Mouse (Mus musculus) lung, embryonic 15.5 days (tissue): ENCODE measurements around the gene Lfng. TPM values are rescaled to one million over a fixed set of nuclear protein-coding genes. Genes with fewer than 3 reads are reported as not detected.
A peak's percentile ranks its signal among the peaks of the same experiment; 100 is the strongest.

Experiments used
- ATAC-seq: fragments of 200-750 bp; cut with Nextera tagmentation; 2 replicates; pipeline ENCODE4 v1.8.0; 2017; ENCODE audit warnings: moderate number of reproducible peaks, borderline replicate concordance; ENCODE audit not compliant: low FRiP score, low TSS enrichment; ENCODE audit errors: extremely low read depth
- H3K27ac ChIP-seq: fragments of 300-500 bp; sonication (generic); 2 replicates; pipeline ENCODE4 v1.5.1; 2015; ENCODE audit warnings: moderate library complexity, mild to moderate bottlenecking, inconsistent platforms
- H3K27me3 ChIP-seq: fragments of 300-500 bp; sonication (generic); 2 replicates; pipeline ENCODE4 v1.6.1; 2015; ENCODE audit warnings: inconsistent platforms
- H3K36me3 ChIP-seq: fragments of 300-500 bp; sonication (generic); 2 replicates; pipeline ENCODE4 v1.6.1; 2015; ENCODE audit warnings: inconsistent platforms
- H3K4me1 ChIP-seq: fragments of 300-500 bp; sonication (generic); 2 replicates; pipeline ENCODE4 v1.6.1; 2015; ENCODE audit warnings: inconsistent platforms
- H3K4me2 ChIP-seq: fragments of 300-500 bp; sonication (generic); 2 replicates; pipeline ENCODE4 v1.6.1; 2015; ENCODE audit warnings: inconsistent platforms, mild to moderate bottlenecking, moderate library complexity
- H3K4me3 ChIP-seq: fragments of 300-500 bp; sonication (generic); 2 replicates; pipeline ENCODE4 v1.5.1; 2015; ENCODE audit warnings: mild to moderate bottlenecking, inconsistent platforms
- H3K9ac ChIP-seq: fragments of 300-500 bp; sonication (generic); 2 replicates; pipeline ENCODE4 v1.6.1; 2015; ENCODE audit warnings: inconsistent platforms
- H3K9me3 ChIP-seq: fragments of 300-500 bp; sonication (generic); 2 replicates; pipeline ENCODE4 v1.6.1; 2016; ENCODE audit warnings: inconsistent platforms
- WGBS: fragments of 180-500 bp; shearing (Covaris S2); methylation state at CpG from one replicate; pipeline ENCODE4 v1.1.7; 2015; 5-methylcytosine and 5-hydroxymethylcytosine counted together
- polyA plus RNA-seq: library from polyadenylated mRNA; unstranded; fragments of >200 nt; fragmentation: Nextera tagmentation; extraction: Ambion mirVana; gene quantifications from 2 replicates; pipeline ENCODE4 v1.2.1, GENCODE M21; 2015

Lfng gene
- polyA plus RNA-seq: 22.5 and 27.8 TPM in 2 replicates

DNA sequence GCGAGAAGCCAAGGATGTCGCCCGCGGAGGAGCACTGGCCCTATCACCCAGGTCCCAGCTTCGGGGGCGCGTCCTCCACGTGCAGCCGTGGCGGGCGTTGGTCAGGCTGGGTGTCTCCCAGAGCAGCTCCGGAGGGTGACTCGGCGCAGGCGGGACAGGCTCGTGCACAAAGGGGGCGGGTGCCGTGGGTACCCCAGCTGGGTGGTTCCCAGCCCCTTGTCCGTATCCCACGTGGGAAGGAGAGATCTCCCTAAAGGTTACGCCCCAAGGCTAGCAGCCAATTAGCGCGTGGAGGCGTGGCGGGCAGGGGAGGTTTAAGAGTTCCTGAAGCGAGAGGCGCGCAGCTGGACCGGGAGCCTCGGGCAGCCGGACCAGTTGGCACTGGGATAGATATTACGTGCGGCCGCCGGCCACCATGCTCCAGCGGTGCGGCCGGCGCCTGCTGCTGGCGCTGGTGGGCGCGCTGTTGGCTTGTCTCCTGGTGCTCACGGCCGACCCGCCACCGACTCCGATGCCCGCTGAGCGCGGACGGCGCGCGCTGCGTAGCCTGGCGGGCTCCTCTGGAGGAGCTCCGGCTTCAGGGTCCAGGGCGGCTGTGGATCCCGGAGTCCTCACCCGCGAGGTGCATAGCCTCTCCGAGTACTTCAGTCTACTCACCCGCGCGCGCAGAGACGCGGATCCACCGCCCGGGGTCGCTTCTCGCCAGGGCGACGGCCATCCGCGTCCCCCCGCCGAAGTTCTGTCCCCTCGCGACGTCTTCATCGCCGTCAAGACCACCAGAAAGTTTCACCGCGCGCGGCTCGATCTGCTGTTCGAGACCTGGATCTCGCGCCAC lies at the start of gene Lfng:
Gene Lfng, plus strand, starts transcription at position 320 of the 835 bp plus-strand sequence.
- whole genome bisulfite sequencing: under 1% methylated on average over 89 of the region's 91 CpGs
- peaks cover 63% of the 10 kb centered on the region for H3K4me1 ChIP-seq
- peaks cover 36% of the 10 kb centered on the region for H3K27me3 ChIP-seq
- peak within 1 kb of the TSS; percentile 77 for H3K9ac ChIP-seq
- peak; percentile 50 for ATAC-seq
- H3K9me3 ChIP-seq: no peaks in the 10 kb centered on the region
- peak within 1 kb of the TSS; percentile 68 for H3K4me3 ChIP-seq
- no peaks in the 10 kb centered on the region for H3K36me3 ChIP-seq
- H3K27ac ChIP-seq: peak within 1 kb of the TSS; percentile 99
- H3K4me2 ChIP-seq: peak within 1 kb of the TSS; percentile 91

GRCm38 (mm10) chr5:140562601-140563000 lies 44.5 kb upstream of the Lfng start:
- WGBS: 68% methylated on average over 9 of the region's 9 CpGs
- H3K36me3 ChIP-seq: no peaks in the 10 kb centered on the region
- ATAC-seq: no peak

DNA sequence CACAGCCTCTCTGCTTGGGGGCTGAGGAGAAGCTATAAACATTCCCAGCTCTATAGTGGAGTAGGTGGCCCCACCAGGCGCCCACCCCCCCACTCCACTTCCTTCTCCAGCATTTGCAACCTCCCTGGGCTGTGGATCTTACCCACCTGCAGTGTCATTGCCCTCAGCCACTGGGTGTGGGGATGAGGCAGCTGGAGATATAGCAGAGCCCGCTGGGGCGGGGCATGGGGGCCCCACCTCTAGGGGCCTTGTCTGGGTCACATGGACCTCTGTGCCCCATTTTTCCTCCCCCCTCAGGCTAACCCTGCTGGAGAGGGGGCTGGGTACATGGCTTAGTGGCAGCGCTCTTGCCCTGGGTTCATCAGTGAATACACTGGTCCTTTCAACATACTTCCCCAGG lies 42.2 kb upstream of the Lfng start, which contains the start of gene Grifin:
Gene Grifin, minus strand, starts transcription at position 176 of the 400 bp plus-strand sequence.
- H3K4me2 ChIP-seq: no peak within 1 kb of the TSS
- WGBS: 76% methylated on average over 4 of the region's 4 CpGs
- no peak within 1 kb of the TSS for H3K4me3 ChIP-seq
- no peak within 1 kb of the TSS for H3K27ac ChIP-seq
- no peak for ATAC-seq
- H3K4me1 ChIP-seq: peaks cover 30% of the 10 kb centered on the region
- no peak within 1 kb of the TSS for H3K9ac ChIP-seq
- H3K27me3 ChIP-seq: no peaks in the 10 kb centered on the region
- H3K9me3 ChIP-seq: no peaks in the 10 kb centered on the region
- H3K36me3 ChIP-seq: no peaks in the 10 kb centered on the region

More at GRCm38 (mm10) chr5:140562601-140563000, 44.5 kb upstream of the Lfng start:
- peaks cover 19% of the 10 kb centered on the region for H3K4me1 ChIP-seq
- H3K9me3 ChIP-seq: no peaks in the 10 kb centered on the region
- H3K27ac ChIP-seq: no peak overlapping the region
- no peak overlapping the region for H3K4me2 ChIP-seq
- no peaks in the 10 kb centered on the region for H3K27me3 ChIP-seq
- no peak overlapping the region for H3K4me3 ChIP-seq
- no peak overlapping the region for H3K9ac ChIP-seq

DNA sequence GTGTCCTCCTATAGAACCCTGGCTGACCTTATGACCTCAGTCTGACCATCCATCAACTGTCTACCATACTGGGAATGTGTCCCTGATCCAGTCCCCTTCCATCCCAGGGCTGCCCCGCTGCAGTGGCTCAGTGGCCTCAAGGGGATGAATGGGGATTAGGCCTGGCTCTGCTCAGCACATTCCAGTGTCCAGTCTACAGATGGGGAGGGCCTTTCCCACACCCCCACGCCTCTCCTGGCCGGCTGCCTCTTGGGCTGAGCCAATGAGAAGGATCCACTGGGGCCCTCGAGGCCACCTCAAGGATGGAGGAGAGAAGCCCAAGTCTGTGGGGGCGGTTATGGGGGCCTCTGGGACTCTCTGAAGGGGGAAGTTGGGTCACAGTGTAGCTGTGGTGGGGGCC lies 41.7 kb upstream of the Lfng start:
- H3K9me3 ChIP-seq: no peaks in the 10 kb centered on the region
- no peaks in the 10 kb centered on the region for H3K36me3 ChIP-seq
- no peak overlapping the region for H3K4me3 ChIP-seq
- peaks cover 30% of the 10 kb centered on the region for H3K4me1 ChIP-seq
- peak; percentile 50; the same call in 1 of the 2 replicates for ATAC-seq
- no peak overlapping the region for H3K9ac ChIP-seq
- no peak overlapping the region for H3K4me2 ChIP-seq
- no peaks in the 10 kb centered on the region for H3K27me3 ChIP-seq
- H3K27ac ChIP-seq: no peak overlapping the region
- WGBS: 27% methylated on average over 5 of the region's 5 CpGs

GRCm38 (mm10) chr5:140565856-140566255 lies 41.3 kb upstream of the Lfng start:
- Histone ChIP-seq H3K4me2 (no peak overlapping the region), H3K9me3 (no peaks in the 10 kb centered on the region), H3K9ac (no peak overlapping the region), H3K27ac (no peak overlapping the region), H3K36me3 (no peaks in the 10 kb centered on the region), H3K4me3 (no peak overlapping the region), H3K27me3 (no peaks in the 10 kb centered on the region), H3K4me1 (peaks cover 30% of the 10 kb centered on the region)
- no peak for ATAC-seq
- WGBS: 66% methylated on average over 6 of the region's 6 CpGs

GRCm38 (mm10) chr5:140566271-140566670 lies 40.8 kb upstream of the Lfng start:
- H3K4me1 ChIP-seq: peaks cover 30% of the 10 kb centered on the region
- H3K9me3 ChIP-seq: no peaks in the 10 kb centered on the region
- H3K4me2 ChIP-seq: no peak overlapping the region
- 72% methylated on average over 4 of the region's 4 CpGs for WGBS
- H3K27ac ChIP-seq: no peak overlapping the region
- no peaks in the 10 kb centered on the region for H3K27me3 ChIP-seq
- ATAC-seq: no peak
- H3K4me3 ChIP-seq: no peak overlapping the region
- no peaks in the 10 kb centered on the region for H3K36me3 ChIP-seq
- H3K9ac ChIP-seq: no peak overlapping the region

DNA sequence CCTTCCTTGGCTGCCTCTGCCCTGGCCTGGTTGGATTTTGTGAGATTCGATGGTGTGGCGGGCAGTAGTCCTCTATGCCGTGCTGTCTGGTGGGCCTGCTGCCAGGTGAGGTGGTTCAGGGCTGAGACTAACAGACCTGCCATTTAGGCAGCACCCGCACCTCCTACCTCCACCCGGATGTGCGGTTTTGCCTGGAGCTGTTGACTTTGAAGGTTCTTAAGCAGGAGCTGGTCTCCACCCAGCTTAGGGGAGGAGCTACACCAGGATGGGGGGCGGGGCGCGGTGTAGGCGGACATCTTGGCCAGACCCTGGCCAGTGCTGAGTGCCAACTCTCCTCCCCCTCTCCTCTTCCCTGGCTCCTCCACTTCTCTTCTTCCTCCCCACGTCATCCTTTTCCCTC lies 39.8 kb upstream of the Lfng start:
- Histone ChIP-seq H3K4me2 (no peak overlapping the region), H3K36me3 (no peaks in the 10 kb centered on the region), H3K27me3 (no peaks in the 10 kb centered on the region), H3K4me1 (peaks cover 30% of the 10 kb centered on the region), H3K9ac (no peak overlapping the region), H3K27ac (0 out of 2 replicates have a peak overlapping the region, but pooled peaks have one; percentile 6), H3K9me3 (no peaks in the 10 kb centered on the region), H3K4me3 (no peak overlapping the region)
- WGBS: 33% methylated on average over 11 of the region's 11 CpGs
- peak; percentile 63; the same call in 1 of the 2 replicates for ATAC-seq

DNA sequence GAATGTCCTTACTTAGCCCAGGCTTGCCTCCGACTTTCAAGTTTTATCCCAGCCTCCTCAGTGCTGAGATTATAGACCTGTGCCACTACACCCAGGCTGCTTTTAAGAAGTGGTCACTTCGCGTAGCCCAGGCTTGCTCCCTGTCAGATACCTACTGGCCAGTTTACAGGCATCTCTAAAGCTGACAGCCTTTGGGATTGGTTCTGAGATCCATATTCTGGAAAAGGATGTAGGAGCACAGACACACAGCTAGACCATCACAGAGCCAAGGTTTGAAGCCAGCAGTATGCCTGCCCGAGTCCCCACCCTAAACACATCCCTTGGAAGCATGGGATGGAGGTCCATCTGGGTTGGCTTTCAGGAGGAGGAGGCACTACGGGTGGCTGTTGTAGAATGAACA lies 39.4 kb upstream of the Lfng start:
- Histone ChIP-seq H3K27ac (no peak overlapping the region), H3K9me3 (no peaks in the 10 kb centered on the region), H3K4me1 (peaks cover 31% of the 10 kb centered on the region), H3K4me2 (no peak overlapping the region), H3K27me3 (no peaks in the 10 kb centered on the region), H3K4me3 (no peak overlapping the region), H3K9ac (no peak overlapping the region), H3K36me3 (no peaks in the 10 kb centered on the region)
- no peak for ATAC-seq
- 86% methylated on average over 5 of the region's 5 CpGs for WGBS

GRCm38 (mm10) chr5:140568321-140568970 lies 38.7 kb upstream of the Lfng start:
- H3K9me3 ChIP-seq: no peaks in the 10 kb centered on the region
- peak overlapping the region; percentile 12; the same call in 1 of the 2 replicates for H3K4me2 ChIP-seq
- no peaks in the 10 kb centered on the region for H3K27me3 ChIP-seq
- peaks cover 32% of the 10 kb centered on the region for H3K4me1 ChIP-seq
- H3K4me3 ChIP-seq: no peak overlapping the region
- H3K27ac ChIP-seq: peak overlapping the region; percentile 39; the same call in 1 of the 2 replicates
- no peak overlapping the region for H3K9ac ChIP-seq
- no peaks in the 10 kb centered on the region for H3K36me3 ChIP-seq
- 37% methylated on average over 10 of the region's 10 CpGs for WGBS
- peak; percentile 16; the same call in 1 of the 2 replicates for ATAC-seq

- Histone ChIP-seq H3K27ac (no peak overlapping the region), H3K36me3 (no peaks in the 10 kb centered on the region), H3K4me3 (no peak overlapping the region), H3K27me3 (no peaks in the 10 kb centered on the region), H3K4me1 (peaks cover 32% of the 10 kb centered on the region), H3K4me2 (no peak overlapping the region), H3K9ac (no peak overlapping the region), H3K9me3 (no peaks in the 10 kb centered on the region)
- ATAC-seq: no peak
- 81% methylated on average over 16 of the region's 16 CpGs for WGBS
Measured at GRCm38 (mm10) chr5:140569032-140569595, 38.0 kb upstream of the Lfng start.

DNA sequence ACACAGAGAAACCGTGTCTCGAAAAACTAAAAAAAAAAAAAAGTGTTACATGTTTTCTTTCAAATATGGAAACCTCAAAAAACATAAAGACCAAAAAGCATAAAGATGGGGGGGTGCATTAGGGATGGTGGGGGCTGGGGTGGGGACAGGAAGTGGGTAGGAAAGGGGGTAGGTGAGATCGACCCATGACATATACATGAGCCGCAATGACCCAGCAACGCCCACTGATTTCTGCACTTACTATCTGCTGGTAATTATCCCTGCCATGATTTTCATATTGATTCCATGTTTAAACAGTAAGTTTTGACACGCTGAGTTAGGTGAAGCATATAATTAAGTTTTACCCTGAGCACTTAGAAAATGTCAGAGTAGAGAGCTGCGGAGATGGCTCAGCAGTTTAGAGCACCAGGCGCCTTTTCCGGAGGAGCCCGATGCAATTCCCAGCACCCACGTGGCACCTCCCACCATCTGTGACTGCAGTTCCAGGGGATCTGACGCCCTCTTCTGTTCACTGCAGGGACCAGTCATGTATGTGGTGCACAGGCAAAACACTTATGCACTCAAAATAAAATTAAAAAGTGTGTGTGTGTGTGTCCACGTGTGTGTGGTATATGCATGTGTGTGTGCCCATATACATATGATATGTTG lies 36.8 kb upstream of the Lfng start:
- Histone ChIP-seq H3K4me3 (no peak overlapping the region), H3K4me2 (no peak overlapping the region), H3K27me3 (no peaks in the 10 kb centered on the region), H3K36me3 (no peaks in the 10 kb centered on the region), H3K9me3 (no peaks in the 10 kb centered on the region), H3K4me1 (peaks cover 30% of the 10 kb centered on the region), H3K9ac (no peak overlapping the region), H3K27ac (no peak overlapping the region)
- no peak for ATAC-seq
- WGBS: 84% methylated on average over 13 of the region's 13 CpGs
